29 mouse cellular contexts compared by ENCODE assay signal in genomic region chr1:61461435-61461834, GRCm38 (mm10).
A peak's percentile ranks its signal among the peaks of the same experiment; 100 is the strongest.
DNase-seq lines count a peak whose midpoint lies in the region; ATAC-seq lines count a peak whose summit lies in the region.
"Had no signal": no experiment of that assay in that cellular context is flagged by ENCODE, and none has a peak within 500 bp of the region (broad histone marks: within the 10 kb centered on the region; RNA-seq: fewer than 3 reads in every experiment).

No protein-coding gene starts in this region.

- peaks cover 8% of the 10 kb centered on the region for H3K4me1 ChIP-seq in kidney, embryonic 15.5 days
- H3K4me1 ChIP-seq in lung, embryonic 16.5 days (replicated peaks; ENCODE audit: control insufficient read depth, insufficient read depth, low read length) = no peaks in the 10 kb centered on the region
- H3K4me1 ChIP-seq in stomach, embryonic 15.5 days = no peaks in the 10 kb centered on the region
- H3K4me1 ChIP-seq: forebrain, embryonic 13.5 days; heart, embryonic 13.5 days; hindbrain, embryonic 15.5 days; liver, embryonic 12.5 days had no signal

- no peak for ATAC-seq in kidney, embryonic 15.5 days (replicated peaks; ENCODE audit: low FRiP score)
- peak; percentile 41; the same call in 1 of the 2 replicates for ATAC-seq in lung, embryonic 16.5 days (ENCODE audit: low read depth)
- peak; percentile 50; the same call in 1 of the 2 replicates for ATAC-seq in stomach, embryonic 15.5 days (ENCODE audit: insufficient read depth, low FRiP score, low read depth)
- ATAC-seq in cerebellum, adult (ENCODE audit: insufficient number of reproducible peaks, low FRiP score, low TSS enrichment) = no peak
- ATAC-seq: CD4-positive, CD25-positive, alpha-beta regulatory T cell, adult 4 months; forebrain, embryonic 13.5 days; inflammation-experienced regulatory T-cells, adult 6 months; liver, embryonic 12.5 days; liver, postnatal 0 days had no signal

- H3K27me3 ChIP-seq in kidney, embryonic 15.5 days = no peaks in the 10 kb centered on the region
- H3K27me3 ChIP-seq in lung, embryonic 16.5 days (ENCODE audit: control insufficient read depth, insufficient read depth, low read depth, low read length) = no peaks in the 10 kb centered on the region
- no peaks in the 10 kb centered on the region for H3K27me3 ChIP-seq in stomach, embryonic 15.5 days (replicated peaks)
- H3K27me3 ChIP-seq: forebrain, embryonic 13.5 days; heart, embryonic 13.5 days; hindbrain, embryonic 15.5 days; liver, embryonic 12.5 days; neural tube, embryonic 13.5 days had no signal

- no peak overlapping the region for H3K4me2 ChIP-seq in kidney, embryonic 15.5 days
- no peak overlapping the region for H3K4me2 ChIP-seq in lung, embryonic 16.5 days (ENCODE audit: low read depth, low read length)
- no peak overlapping the region for H3K4me2 ChIP-seq in stomach, embryonic 15.5 days
- H3K4me2 ChIP-seq: forebrain, embryonic 13.5 days; heart, embryonic 13.5 days; hindbrain, embryonic 15.5 days; liver, embryonic 12.5 days; midbrain, embryonic 11.5 days; neural tube, embryonic 13.5 days had no signal

- intact Hi-C loops in heart, postnatal 36 days (cut with DNase I) = no loop called here

- H3K9ac ChIP-seq in kidney, embryonic 15.5 days = no peak overlapping the region
- H3K9ac ChIP-seq in lung, embryonic 16.5 days (ENCODE audit: low read length) = no peak overlapping the region
- H3K9ac ChIP-seq in stomach, embryonic 15.5 days = no peak overlapping the region
- H3K9ac ChIP-seq: forebrain, embryonic 13.5 days; heart, embryonic 13.5 days; hindbrain, embryonic 15.5 days; liver, embryonic 12.5 days; liver, postnatal 0 days; neural tube, embryonic 13.5 days had no signal

- no peaks in the 10 kb centered on the region for H3K36me3 ChIP-seq in kidney, embryonic 15.5 days
- H3K36me3 ChIP-seq in lung, embryonic 16.5 days (ENCODE audit: control insufficient read depth, insufficient read depth, low read length) = no peaks in the 10 kb centered on the region
- no peaks in the 10 kb centered on the region for H3K36me3 ChIP-seq in stomach, embryonic 15.5 days
- H3K36me3 ChIP-seq: heart, embryonic 13.5 days; hindbrain, embryonic 10.5 days; hindbrain, embryonic 15.5 days; liver, embryonic 12.5 days; neural tube, embryonic 13.5 days had no signal

- H3K9me3 ChIP-seq in kidney, embryonic 15.5 days (replicated peaks) = no peaks in the 10 kb centered on the region
- no peaks in the 10 kb centered on the region for H3K9me3 ChIP-seq in lung, embryonic 16.5 days (ENCODE audit: control insufficient read depth, low read length)
- H3K9me3 ChIP-seq in stomach, embryonic 15.5 days = no peaks in the 10 kb centered on the region
- H3K9me3 ChIP-seq: forebrain, embryonic 13.5 days; heart, embryonic 13.5 days; hindbrain, embryonic 10.5 days; hindbrain, embryonic 15.5 days; liver, embryonic 12.5 days; neural tube, embryonic 13.5 days had no signal

- 43% methylated on average over 3 of the region's 3 CpGs for WGBS in kidney, embryonic 15.5 days
- 48% methylated on average over 3 of the region's 3 CpGs for WGBS in lung, embryonic 16.5 days
- WGBS in stomach, embryonic 15.5 days = 39% methylated on average over 3 of the region's 3 CpGs

- DNase-seq in kidney, postnatal 36 days = no peak
- no peak for DNase-seq in lung, postnatal 4 days
- DNase-seq in kidney, postnatal 4 days = peak; percentile 18 to 34
- no peak for DNase-seq in heart, postnatal 36 days
- DNase-seq: adrenal gland, postnatal 14 days; cerebellum, adult 18-20 months; cerebellum, postnatal 25 days; gastrocnemius, postnatal 10 days; heart, postnatal 10 days; layer of hippocampus, postnatal 36 days; left cerebral cortex, postnatal 4 days; liver, postnatal 0 days; lung, postnatal 14 days; right cerebral cortex, postnatal 4 days; thymus, adult 2 months; thymus, postnatal 36 days had no signal

- H3K4me3 ChIP-seq in kidney, embryonic 15.5 days (replicated peaks) = no peak overlapping the region
- H3K4me3 ChIP-seq in lung, embryonic 16.5 days (ENCODE audit: low read length) = no peak overlapping the region
- no peak overlapping the region for H3K4me3 ChIP-seq in stomach, embryonic 15.5 days (replicated peaks)
- H3K4me3 ChIP-seq: forebrain, embryonic 13.5 days; heart, embryonic 13.5 days; hindbrain, embryonic 10.5 days; hindbrain, embryonic 15.5 days; liver, embryonic 12.5 days; neural tube, embryonic 13.5 days had no signal

- peak overlapping the region; percentile 54 for H3K27ac ChIP-seq in kidney, embryonic 15.5 days
- H3K27ac ChIP-seq in lung, embryonic 16.5 days (ENCODE audit: low read length) = no peak overlapping the region
- H3K27ac ChIP-seq in stomach, embryonic 15.5 days = no peak overlapping the region
- H3K27ac ChIP-seq: forebrain, embryonic 13.5 days; heart, embryonic 13.5 days; hindbrain, embryonic 10.5 days; hindbrain, embryonic 15.5 days; liver, embryonic 12.5 days; neural tube, embryonic 13.5 days had no signal

Comparison
In these comparisons a context has a peak if more than half of its experiments do, and no peak if none do; other contexts are left out.
1. DNase-seq: peak in kidney, postnatal 4 days (2 of 2); none in kidney, postnatal 36 days (0 of 2), lung, postnatal 4 days (0 of 2) and heart, postnatal 36 days (0 of 2).
2. ATAC-seq: peak in lung, embryonic 16.5 days (single experiment) and stomach, embryonic 15.5 days (single experiment); none in kidney, embryonic 15.5 days (single experiment) and cerebellum, adult (single experiment).